Mouse (Mus musculus) A20 (cell line): Measurements from ENCODE around the gene Actl9.

Source experiments
- DNase-seq: peaks from one replicate; pipeline ENCODE4 v3.0.0-alpha.2; 2011; ENCODE audit warnings: low read depth, low spot score

The Actl9 gene

DNA sequence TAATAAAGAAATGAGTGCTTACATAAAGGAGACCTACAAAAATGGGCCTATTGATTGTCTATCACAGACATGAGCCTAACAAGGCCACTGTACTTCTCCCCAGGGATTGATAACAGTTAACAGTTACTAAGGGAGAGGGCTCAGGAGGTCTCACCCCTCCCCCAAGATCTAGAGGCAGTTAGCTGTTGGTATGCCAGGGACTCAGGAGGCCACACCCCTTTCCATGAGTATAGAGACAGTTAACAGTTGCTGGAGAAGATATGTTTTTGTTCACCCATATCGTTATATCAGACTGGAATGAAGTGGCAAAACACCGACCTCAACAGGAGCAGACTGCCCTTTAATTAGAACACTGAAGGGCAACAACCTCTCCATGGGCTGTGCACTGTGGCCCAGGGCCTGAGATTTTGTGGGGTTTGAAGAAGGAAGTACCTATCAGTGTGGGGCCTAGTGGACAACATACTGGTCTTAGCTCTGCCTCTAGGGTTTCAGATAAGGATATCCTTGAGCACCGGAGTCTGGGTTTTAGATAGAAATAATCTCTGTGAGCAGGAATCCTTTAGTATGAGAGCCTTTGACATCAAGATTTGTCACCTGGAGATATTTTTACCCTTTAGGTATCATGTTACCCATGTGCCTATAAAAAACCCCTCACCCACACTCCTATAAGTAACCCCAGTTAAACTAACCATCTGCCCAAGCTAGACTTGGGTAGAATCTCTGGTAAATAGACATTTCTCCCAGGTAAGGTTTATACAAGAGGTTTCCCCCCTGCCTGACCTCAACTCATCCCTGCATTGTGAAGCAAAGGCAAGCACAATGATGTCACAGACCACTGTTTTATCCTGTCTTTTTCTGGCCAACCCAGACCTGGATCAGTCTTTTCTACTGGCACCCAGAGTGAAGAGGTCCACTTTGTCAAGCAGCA, at the start of gene Actl9:
Gene Actl9, plus strand, starts transcription at position 878 of the 928 bp plus-strand sequence.
- no peak for DNase-seq

DNA sequence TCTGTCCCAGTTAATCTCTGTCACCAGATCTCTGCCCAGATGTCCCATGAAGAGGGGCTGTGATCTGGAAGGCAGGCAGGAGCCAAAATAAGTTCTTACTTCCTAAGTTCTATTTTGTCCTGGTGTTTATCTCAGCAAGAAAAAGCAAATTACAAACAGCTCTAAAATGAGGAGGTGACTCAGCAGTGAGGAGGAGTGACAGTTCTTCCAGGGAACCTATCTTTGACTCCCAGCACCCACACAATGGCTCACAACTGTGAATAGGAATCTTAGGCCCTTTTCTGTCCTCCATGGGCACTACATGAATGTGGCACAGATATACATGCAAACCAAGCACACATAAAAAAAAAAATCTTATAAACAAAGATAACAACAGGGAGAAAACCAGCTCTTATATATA, 47.0 kb upstream of the Actl9 start:
- DNase-seq: no peak

DNA sequence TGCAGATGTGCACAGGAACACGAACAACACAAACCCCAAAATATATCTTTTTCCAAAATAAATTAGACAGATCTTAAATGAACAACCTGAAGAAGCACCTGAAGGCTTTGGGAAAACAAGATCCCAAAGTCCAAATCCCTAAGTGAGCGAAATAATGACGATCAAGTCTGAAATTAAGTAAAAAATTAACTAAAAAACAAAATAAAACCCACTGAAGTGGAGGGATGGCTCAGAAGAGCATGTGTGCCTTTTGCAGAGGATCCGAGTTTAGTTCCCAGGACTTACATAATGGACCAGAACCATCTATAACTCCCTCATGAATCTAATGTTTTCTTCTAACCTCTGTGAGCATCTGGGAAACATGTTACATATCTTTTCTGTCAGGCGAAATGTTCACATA, 40.4 kb upstream of the Actl9 start:
- DNase-seq: no peak

DNA sequence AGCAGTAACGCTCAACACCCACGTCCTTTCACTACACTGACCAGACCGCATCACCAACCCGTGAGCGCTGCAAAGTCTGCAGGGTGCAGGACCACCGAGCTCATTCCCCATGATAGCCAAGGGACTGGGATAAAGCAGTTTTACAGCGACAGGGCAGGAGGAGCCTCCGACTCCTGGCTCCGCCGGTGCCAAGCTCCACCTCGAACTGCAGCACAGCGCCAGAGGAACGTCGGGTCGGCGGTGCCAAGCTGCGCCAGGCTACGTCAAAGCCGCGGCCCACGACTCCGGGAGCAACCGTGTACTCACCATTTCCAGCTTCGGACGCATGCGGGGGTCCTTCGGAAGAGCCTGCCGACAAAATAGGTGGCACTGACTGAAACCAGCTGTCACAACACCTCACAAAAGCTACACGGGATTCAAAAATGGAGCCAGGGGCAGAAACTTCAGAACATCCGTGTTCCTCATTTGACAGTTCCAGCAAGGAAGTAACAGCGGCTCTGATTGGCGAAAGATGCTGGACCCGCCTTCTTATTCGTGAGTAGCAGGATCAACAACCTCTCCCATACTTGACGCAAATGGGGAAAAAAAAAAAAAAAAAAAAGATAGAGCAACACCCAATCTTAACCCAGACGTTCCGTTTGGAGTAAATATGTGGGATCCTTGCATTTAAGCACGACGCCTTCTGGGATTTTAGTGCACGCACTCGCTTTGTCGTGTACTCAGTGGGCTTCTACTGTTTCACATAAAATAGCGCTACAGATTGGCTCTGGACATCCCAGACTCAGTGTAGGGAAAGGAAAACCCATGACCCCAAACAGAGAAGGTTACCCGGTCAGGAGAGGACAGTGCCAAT, 38.3 kb upstream of the Actl9 start, which contains the start of gene Zfp101:
Gene Zfp101, minus strand, starts transcription at position 460 of the 853 bp plus-strand sequence.
- peak; percentile 87 for DNase-seq

DNA sequence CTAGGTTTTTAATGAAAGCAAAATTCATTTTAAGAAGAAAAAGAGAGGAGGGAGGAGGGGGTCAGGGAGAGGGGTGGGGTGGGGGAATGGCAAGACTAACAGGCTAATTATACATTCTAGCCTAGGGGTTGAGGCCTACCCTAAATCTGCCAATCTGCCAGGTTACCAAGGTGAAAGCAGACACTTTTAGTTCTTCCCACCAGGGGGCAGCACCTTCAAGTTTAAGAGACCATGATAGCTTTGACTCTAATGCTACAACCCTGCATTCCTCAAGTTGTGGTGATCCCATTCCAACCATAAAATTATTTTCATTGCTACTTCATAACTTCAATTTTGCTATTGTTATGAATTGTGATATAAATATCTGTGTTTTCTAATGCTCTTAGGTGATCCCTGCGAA, 6.5 kb downstream of the Actl9 start:
- DNase-seq: peak; percentile 67

DNA sequence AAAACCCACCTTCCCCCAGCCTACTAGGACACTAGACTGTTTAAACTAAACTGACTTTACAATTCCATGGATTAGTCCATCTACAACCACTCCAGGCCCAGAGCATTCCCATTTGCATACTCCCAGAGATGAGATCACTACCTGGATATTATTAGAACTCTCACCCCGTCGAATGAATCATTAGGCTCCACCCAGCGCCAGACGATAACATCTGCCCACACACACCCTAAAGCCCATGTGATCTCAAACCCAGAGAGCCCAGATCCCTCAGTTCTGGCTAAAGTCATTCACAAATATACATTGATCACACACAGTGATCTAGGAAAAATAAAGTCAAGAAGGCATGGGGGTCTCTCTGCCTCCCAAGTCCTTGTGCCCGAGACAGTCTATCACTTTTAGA, 7.2 kb downstream of the Actl9 start:
- DNase-seq: no peak

DNA sequence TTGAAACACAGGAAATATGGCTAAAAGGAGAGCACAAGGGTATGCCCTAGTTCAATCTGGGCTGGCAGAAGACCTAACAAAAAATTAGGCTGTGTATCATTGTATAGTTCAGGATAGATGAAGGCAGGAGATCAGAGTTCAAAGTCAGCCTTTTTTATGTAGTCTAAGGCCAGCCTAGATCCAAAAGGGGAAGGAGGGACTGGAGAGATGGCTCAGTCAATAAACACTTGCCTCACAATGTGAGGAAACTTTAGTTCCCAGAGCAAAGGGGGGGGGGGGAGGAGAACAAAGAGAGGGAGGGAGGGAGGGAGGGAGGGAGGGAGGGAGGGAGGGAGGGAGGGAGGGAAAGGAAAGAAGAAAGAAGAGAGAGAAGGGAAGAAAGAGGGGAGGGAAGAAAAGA, 8.5 kb downstream of the Actl9 start:
- DNase-seq: no peak

DNA sequence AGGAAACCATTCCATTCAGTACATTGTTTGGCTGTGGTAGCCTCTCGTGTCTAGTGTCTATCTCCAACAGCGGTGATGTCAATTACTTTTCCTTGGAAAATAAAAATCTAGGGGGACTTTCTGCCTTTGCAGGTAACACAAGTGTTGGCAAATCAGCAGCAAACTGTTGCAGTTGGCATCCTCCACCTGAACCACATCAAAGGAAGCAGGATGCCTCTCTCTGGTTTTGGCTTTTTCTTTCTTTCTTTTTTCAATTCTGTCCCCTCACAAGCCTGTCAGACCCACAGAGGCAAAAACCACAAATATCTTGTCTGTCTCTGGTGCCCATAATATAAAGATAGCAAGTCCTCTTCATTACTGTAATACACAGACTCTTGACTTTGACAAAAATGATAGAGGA, 23.9 kb downstream of the Actl9 start:
- DNase-seq: no peak

DNA sequence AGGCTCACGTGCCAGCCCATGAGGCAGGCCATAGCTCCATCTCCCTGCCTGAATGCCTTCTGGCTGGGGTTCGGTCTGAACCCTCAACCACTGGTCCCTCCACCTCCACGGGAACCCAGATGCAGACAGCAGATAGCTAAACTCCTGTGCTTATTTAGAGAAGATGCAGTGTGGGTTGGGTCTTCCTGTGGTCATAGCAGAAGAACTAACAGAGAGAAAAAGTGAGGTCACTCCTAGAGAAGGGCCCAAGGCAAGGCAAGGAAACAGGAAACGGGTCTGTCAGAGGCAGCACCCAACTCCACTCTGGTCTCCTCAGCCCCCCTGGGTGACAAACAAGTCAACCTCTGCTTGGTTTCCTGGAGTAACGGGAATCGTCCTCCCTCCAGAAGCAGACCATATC, 38.5 kb downstream of the Actl9 start:
- DNase-seq: no peak
